Mouse (Mus musculus) natural killer cell, adult 2 months (primary cell): ENCODE measurements around the gene Fkbp8.

Experiments used
- DNase-seq, 2 experiments: peaks; one replicate each; pipeline ENCODE4 v3.0.0; 2022; ENCODE audit warnings: low spot score in 2 of 2

Fkbp8 gene

DNA sequence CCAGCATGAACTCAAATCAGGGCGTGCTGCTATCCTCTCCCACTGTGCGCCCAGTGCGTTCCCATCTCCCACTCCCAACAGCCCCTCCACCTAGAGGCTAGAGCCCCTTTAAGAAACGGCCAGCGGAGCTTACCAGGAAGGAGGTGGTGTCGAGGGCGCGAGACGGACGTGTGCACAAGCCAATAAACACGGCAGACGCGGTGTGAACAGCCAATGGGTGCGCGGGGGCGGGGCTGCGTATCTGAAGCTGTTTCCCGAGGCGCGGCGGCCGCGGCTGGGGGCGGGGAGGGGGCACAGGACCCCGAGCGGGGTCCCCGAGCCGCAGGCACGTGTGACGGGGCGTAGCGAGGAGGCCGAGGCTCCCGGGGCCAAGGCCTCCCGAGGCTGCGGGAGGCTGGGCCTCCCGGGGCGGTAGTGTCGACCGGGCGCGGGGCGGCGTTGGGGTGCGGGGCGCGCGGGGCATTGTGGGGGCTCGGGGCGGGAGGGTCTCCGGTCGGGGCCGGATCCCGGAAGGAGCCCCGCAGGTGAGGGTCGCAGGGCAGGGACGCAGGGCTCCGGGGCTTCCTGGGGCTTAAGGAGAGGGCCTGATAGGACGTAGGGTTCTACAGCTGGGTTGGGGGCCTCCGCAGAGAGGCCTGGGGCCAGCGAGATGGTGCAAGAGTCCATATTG lies at the start of gene Fkbp8, which contains the start of gene Kxd1:
Gene Fkbp8 (plus strand): TSS at position 213 of the 670 bp plus-strand sequence.
Gene Kxd1 (minus strand): TSS at position 445 of the 670 bp plus-strand sequence.
- DNase-seq = peak; percentile 95

DNA sequence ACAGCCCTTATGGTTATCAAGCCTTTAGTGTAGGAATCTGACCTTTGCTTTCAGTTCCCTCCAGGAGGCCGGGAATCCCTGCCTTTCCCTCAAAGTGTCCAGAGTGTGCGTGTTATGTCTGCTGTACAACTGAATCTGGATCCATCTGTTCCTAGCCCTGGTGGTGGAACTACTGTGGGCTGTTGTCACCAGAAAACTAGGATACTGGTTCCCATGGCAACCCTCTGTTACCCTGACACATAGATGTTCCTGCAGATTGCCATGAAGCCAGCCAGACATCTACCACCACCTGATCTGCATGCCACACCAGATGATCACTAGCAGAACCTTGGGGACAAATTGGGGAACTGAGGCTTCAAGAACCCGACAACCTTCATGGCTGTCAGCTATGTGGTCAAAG lies 45.6 kb upstream of the Fkbp8 start:
- DNase-seq = no peak

DNA sequence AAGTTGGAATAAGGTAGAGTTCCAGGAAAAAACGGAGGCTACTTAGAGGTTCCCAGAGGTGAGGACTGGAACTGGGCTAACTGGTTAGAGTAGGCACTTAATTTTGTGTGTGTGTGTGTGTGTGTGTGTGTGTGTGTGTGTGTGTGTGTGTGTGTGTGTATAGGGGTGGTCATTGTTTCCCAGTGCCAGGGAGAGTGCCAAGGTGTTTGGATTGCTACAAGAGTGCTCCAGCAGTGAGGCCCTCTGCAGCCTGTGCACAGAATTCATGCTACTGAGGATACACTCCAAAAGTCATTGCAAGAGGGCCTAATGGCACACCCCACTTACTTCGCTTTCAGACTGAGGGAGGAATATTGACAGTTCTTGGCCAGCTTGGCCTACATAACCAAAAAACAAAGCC lies 44.6 kb upstream of the Fkbp8 start:
- no peak for DNase-seq

DNA sequence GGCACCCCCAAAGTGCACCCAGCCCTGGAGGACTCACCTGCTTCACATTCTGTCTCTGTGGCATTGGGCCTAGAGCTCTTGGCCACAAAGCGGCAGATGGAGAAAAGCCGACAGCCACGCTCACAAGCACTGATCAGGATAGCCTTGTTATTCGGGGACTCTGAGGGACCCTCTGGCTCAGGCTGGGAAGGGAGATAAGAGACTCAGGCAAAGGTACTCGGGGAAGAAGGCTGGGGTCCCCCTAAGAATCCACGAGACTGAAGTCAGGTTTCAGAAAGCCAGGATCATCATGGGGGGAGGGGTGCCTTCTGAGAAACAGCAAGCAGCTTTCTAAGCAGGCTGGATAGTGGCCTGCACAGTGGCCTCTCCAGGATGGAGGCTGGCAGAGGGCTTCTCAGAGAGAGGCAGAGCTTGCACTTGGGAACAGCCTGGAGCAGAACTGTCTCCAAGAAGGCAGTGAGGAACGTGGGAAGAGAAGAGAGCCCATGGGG lies 41.3 kb upstream of the Fkbp8 start:
- DNase-seq = no peak

DNA sequence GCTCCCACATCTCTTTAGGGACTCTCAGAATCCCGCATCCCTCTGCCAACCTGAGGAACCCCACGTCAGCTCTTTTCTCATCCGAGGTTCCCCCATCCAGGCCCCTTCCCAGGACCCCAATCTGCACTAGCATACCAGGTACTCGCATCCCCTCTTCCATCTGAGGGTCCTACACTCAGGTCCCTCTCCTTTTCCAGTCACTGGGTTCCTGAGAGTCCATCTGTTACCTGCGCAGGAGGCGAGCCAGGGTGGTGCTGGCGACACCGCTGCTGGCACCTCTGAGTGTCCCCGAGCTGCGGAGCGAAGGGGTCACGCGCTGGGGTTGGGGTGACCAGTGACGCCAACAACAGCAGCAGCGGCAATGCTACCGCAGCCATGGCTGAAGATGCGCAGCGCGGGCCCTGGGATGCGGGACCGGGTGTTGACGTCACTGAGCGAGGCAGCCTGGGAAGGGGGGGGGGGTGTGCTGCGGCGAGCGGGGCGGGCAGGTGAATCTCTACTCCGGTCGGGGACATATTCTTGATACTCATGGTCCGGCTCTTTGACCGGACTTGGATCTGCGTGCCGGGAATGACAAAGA lies 40.5 kb upstream of the Fkbp8 start, which contains the start of gene Tmem59l:
Gene Tmem59l (minus strand): TSS at position 418 of the 580 bp plus-strand sequence.
- DNase-seq = no peak

- peak; percentile 33 to 43 for DNase-seq
Measured at GRCm38 (mm10) chr8:70487993-70488796, 39.3 kb upstream of the Fkbp8 start.

GRCm38 (mm10) chr8:70488931-70489470 lies 38.5 kb upstream of the Fkbp8 start:
- DNase-seq = no peak

DNA sequence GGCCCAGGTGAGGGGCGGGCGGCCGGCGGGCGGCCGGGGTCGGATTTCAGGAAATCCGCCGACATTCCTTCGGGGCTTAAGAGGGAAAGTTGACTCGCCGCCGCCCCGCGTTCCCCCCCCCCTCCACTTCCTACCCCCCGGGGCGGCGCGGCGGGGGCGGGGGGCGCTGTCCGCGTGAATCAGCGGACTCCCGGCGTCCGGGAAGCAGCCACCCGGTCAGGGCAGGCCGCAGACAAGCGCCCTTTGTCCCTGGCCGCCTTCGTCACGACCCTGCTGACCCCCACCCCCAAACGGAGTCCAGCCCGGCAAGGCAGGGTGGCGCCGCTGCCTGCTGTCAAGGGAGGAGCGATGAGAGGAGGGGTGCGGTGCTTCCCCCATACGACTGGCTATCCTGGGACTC lies 37.9 kb upstream of the Fkbp8 start:
- no peak for DNase-seq

DNA sequence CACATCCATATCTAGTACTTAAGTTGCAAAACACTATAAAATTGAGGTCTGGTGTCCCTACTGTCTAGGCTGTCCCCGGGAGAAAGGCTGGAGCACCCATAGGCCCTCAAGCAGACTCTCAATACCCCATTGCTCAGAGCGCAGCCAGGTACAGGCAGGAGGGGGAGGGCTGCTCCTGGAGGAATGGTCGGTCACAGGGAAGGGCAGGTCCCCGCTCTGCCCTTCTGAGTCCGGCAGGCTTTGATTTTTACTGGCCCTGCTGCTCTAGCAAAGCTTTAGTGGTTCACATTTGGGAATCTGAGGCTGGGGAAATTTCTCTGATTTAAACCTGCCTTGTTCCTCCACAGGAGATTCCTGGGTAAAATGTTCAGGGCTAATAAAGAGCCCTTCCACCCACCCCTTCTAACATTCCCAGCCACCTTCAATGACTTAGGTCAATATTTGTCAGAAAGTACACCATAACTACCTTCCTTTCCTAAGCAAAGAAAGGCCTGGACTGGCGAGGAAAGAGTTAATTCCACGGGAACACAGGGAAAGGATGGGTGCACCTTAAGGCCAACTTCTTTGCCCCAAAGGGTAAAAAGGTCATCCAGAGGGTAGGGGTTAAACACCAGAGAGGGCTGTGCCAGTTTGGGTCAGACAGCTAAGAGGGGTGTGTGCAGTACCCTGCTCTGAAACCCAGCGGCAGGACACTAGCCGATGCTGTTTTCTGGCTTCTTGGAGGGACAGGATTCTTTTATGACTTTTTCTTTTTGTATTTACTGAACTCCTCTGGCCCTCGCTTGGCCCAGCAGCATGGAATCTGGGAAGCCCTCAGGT lies 37.3 kb upstream of the Fkbp8 start:
- no peak for DNase-seq

GRCm38 (mm10) chr8:70490880-70491495 lies 36.5 kb upstream of the Fkbp8 start:
- no peak for DNase-seq

GRCm38 (mm10) chr8:70492664-70493640 lies 34.6 kb upstream of the Fkbp8 start, which contains the start of gene Crlf1:
Gene Crlf1 (plus strand): TSS chr8:70493158.
- DNase-seq = no peak

DNA sequence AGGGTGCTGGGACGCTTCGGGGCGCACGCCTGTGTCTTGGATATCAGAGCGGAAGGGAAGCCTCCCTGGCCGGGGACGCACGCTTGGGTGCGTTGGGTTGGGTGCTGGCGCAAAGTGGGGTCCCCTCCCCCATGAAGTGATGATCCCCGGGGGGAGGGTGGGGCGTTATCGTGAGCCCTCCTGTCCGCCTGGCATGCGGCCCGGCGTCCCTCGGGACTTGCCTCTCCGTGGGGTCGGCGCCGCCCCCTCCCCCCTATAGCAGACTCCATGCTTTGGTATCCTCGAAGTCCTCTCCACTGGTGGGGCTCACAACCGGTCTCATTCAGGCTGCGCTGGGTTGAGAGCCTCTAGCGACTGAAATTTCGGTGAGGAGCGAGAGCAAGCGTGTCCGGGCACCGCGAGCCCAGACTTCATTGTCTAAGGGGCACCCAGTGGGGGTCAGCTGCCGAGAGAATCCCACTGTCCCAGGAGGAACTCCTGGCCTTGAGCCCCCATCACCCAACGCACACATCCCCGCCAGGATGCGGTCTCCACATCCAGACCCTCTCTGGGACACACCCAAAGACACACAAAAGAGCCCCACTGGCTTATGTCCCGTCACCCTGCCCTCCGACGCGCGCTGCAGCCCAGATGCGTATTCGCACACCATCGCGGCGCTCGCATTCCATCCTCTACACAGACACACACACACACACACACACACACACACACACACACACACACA lies 33.7 kb upstream of the Fkbp8 start:
- no peak for DNase-seq

DNA sequence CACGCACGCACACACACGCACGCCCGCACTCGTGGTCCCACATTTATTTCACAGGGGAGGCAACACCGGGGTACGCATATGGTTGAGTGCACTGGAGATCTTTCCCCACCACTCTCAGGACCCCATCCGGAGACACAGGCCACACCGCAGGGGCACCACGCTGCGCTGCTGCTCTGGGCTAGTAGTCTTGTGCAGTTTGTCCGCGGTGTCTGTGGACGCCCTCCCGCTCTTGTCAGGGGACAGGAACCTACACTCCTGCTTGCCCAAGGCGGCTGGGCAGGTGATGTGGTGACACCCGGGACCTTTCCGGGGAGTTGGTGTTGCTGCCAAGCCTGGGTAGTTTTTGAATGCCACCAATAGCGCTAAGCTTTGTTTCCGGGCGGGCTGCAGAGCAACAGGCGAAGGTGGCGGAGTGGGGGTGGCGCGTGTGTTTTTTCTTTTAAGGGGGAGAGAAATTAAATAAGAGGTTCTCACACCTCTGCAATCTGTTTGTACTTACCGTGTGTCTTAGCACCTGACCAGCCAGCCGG lies 33.0 kb upstream of the Fkbp8 start:
- peak; percentile 45 to 47 for DNase-seq

- DNase-seq = no peak
Measured at GRCm38 (mm10) chr8:70495001-70495770, 32.3 kb upstream of the Fkbp8 start.

GRCm38 (mm10) chr8:70495771-70496062 lies 31.8 kb upstream of the Fkbp8 start:
- DNase-seq = no peak

DNA sequence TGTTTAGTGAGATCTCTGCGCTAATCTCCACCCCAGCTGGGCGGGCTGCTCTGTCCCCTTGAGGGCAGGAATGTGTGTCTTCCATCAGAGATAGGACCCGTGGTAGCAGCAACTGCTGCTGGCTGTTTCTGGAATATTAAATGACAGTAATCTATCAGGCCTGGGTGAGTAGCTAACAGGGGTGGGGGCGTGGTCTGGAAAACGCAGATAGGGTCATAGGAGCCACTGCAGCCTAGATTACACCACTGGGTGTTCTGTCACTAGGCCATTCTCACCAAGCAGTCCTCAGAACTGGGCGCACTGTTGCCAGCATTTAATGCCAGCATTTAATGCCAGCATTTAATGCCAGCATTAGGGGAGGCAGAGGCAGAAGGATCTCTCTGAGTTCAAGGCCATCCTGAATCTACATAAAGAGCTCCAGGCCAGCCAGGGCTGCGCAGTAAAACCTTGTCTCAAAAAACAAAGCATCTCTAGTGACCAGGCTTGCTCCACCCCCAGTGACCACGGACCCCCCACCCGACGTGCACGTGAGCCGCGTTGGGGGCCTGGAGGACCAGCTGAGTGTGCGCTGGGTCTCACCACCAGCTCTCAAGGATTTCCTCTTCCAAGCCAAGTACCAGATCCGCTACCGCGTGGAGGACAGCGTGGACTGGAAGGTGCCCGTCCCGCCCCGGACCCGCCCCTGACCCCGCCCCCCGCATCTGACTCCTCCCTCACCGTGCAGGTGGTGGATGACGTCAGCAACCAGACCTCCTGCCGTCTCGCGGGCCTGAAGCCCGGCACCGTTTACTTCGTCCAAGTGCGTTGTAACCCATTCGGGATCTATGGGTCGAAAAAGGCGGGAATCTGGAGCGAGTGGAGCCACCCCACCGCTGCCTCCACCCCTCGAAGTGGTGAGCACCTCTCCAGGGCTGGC lies 26.9 kb upstream of the Fkbp8 start:
- DNase-seq = peak in 1 of 2 experiments; percentile 58
